Mouse (Mus musculus) heart, postnatal 0 days (tissue): Measurements from ENCODE around the gene Cfap70. TPM values are rescaled to one million over a fixed set of nuclear protein-coding genes. Genes with fewer than 3 reads are reported as not detected.
A peak's percentile ranks its signal among the peaks of the same experiment; 100 is the strongest.

Experiments
- ATAC-seq: fragments of 200-750 bp; cut with Nextera tagmentation; 2 replicates; pipeline ENCODE4 v1.8.0; 2017; ENCODE audit warnings: low read depth, moderate number of reproducible peaks, moderate library complexity; ENCODE audit not compliant: insufficient read depth
- DNase-seq: peaks from one replicate; pipeline ENCODE4 v3.0.0-alpha.2; 2016; ENCODE audit warnings: low spot score
- H3K27ac ChIP-seq: fragments of 300-500 bp; sonication (generic); 2 replicates; pipeline ENCODE4 v1.5.1; 2014; ENCODE audit warnings: low read depth, mild to moderate bottlenecking
- H3K27me3 ChIP-seq: fragments of 300-500 bp; sonication (generic); 2 replicates; pipeline ENCODE4 v1.6.1; 2014; ENCODE audit warnings: low read length, mixed read lengths; ENCODE audit not compliant: control insufficient read depth, insufficient read depth
- H3K36me3 ChIP-seq: fragments of 300-500 bp; sonication (generic); replicated peaks from 2 replicates; pipeline ENCODE4 v1.6.1; 2014; ENCODE audit warnings: low read length, mixed read lengths; ENCODE audit not compliant: control insufficient read depth, insufficient read depth
- H3K4me1 ChIP-seq: fragments of 300-500 bp; sonication (generic); 2 replicates; pipeline ENCODE4 v1.6.1; 2014; ENCODE audit warnings: antibody characterized with exemption; ENCODE audit not compliant: control insufficient read depth, insufficient read depth
- H3K4me2 ChIP-seq: fragments of 300-500 bp; sonication (generic); 2 replicates; pipeline ENCODE4 v1.6.1; 2014; ENCODE audit warnings: low read depth, mild to moderate bottlenecking, low read length, moderate library complexity
- H3K4me3 ChIP-seq: fragments of 300-500 bp; sonication (generic); 2 replicates; pipeline ENCODE4 v1.5.1; 2014; ENCODE audit warnings: low read depth, low read length
- H3K9ac ChIP-seq: fragments of 300-500 bp; sonication (generic); replicated peaks from 2 replicates; pipeline ENCODE4 v1.6.1; 2014; ENCODE audit warnings: low read depth, low read length, mixed read lengths
- H3K9me3 ChIP-seq: fragments of 300-500 bp; sonication (generic); replicated peaks from 2 replicates; pipeline ENCODE4 v1.6.1; 2016; ENCODE audit warnings: low read length; ENCODE audit not compliant: control insufficient read depth
- CTCF ChIP-seq: IDR thresholded peaks from 2 replicates; pipeline ENCODE4 v1.5.1; 2016; ENCODE audit warnings: antibody characterized with exemption, control low read depth, low read depth
- EP300 ChIP-seq: IDR thresholded peaks from 2 replicates; pipeline ENCODE4 v1.6.1; 2016; ENCODE audit warnings: antibody characterized with exemption, low read depth
- WGBS: fragments of 180-500 bp; shearing (Covaris S2); extraction: QIAGEN DNeasy Blood & Tissue Kit; methylation state at CpG from one replicate; pipeline ENCODE4 v1.1.7; 2014; 5-methylcytosine and 5-hydroxymethylcytosine counted together
- polyA plus RNA-seq: library from polyadenylated mRNA; unstranded; fragments of >200 nt; fragmentation: Nextera tagmentation; extraction: Ambion mirVana; gene quantifications from 2 replicates; pipeline ENCODE4 v1.2.1, GENCODE M21; 2015
- total RNA-seq: library from RNA; depleted of rRNA; stranded (reverse); fragments of >200 nt; gene quantifications from 2 replicates; pipeline ENCODE4 v1.2.3, GENCODE M21; 2014; ENCODE audit warnings: low replicate concordance; rRNA removed

Gene Cfap70
- 0.15 TPM in 1 of 2 replicates, not detected in the other for total RNA-seq
- 0.11 and 0.38 TPM in 2 replicates for polyA plus RNA-seq

DNA sequence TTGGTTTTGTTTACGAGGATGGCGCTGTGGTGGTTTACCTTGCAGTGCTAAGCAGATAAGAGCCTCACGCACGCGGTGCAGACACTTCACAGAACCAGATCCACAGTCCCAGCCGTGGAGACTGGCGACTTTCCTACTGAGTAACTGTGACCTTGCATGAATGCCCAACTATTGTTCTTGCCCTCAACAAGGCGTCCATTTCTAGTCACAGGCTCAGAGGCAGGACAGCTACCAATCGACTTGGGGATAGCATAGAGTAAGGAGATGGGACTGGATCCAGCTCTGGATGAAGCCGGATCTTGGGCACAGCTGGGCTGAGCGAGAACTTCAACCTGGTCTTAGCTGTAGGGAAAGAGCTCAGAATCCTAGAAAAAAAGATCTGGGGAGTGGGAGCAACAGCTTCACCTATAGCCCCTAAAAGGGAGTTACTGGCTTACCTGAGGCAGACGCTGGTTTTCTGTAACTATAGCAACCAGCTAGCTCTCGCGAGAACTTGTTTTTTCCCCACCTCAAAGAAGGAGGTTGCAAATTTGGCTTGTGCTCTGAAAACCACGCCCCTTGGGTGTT, at the start of gene Cfap70:
Gene Cfap70 (minus strand): TSS at position 462 of the 567 bp plus-strand sequence.
- Histone ChIP-seq H3K9ac (no peak within 1 kb of the TSS; the same call in 1 of the 2 replicates), H3K27ac (no peak within 1 kb of the TSS), H3K4me2 (peak within 1 kb of the TSS; percentile 74), H3K36me3 (peaks cover 16% of the 10 kb centered on the region), H3K4me1 (0 out of 2 replicates have a peak, but pooled peaks cover 6% of the 10 kb centered on the region), H3K27me3 (no peaks in the 10 kb centered on the region), H3K9me3 (no peaks in the 10 kb centered on the region), H3K4me3 (peak within 1 kb of the TSS; percentile 39)
- peak; percentile 60 for DNase-seq
- 4% methylated on average over 15 of the region's 15 CpGs for WGBS
- peak; percentile 51 for ATAC-seq
- TF ChIP-seq EP300, result no peak

DNA sequence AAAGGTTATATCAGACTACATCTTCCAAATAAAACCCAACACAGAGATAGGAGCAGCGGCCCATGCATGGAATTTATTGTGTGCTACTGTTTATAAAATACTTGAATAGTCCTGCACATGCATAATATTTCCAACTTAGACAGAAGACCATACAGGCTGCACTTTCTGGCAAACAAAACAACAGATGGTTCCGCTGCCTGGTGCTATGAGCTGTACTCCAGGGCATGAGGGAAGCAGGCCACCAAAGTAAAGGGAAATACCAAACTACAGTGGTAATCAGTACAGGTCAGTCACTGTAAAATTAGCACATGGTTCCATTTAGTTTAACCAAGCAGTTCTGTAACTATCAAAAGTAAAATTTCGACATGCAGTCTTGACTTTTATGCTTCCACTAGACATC, 48.0 kb upstream of the Cfap70 start:
- H3K27me3 ChIP-seq, result no peaks in the 10 kb centered on the region
- TF ChIP-seq CTCF, result no peak
- TF ChIP-seq EP300, result no peak
- WGBS, result 86% methylated on average over 3 of the region's 3 CpGs

DNA sequence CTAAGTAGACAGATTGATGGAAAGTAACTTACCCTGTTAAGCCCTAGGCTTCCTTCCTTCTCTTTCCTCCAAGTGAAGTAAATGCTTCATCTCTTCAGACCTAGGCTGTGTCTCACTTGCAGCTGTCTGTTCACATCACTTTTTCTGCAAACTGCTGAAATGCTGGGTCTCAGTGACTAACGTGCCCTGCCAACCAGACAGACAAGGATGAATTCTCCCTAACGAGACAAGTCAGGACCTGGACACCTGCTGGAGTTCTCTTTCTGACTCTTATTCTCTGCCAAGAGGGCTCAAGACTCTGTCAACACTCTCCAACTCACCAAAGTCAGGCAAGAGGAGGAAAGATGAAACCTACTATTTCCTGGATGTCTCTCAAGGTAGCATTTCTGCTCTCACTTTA, 44.6 kb upstream of the Cfap70 start, which contains the start of gene Mss51:
Gene Mss51 (minus strand): TSS at position 299 of the 400 bp plus-strand sequence.
- Histone ChIP-seq H3K4me2 (no peak within 1 kb of the TSS), H3K4me3 (no peak within 1 kb of the TSS), H3K27me3 (no peaks in the 10 kb centered on the region), H3K9me3 (no peaks in the 10 kb centered on the region), H3K36me3 (peaks cover 52% of the 10 kb centered on the region), H3K27ac (no peak within 1 kb of the TSS), H3K4me1 (no peaks in the 10 kb centered on the region), H3K9ac (no peak within 1 kb of the TSS)
- 54% methylated on average over 2 of the region's 2 CpGs for WGBS
- no peak for TF ChIP-seq EP300
- ATAC-seq, result no peak
- DNase-seq, result no peak

More for the DNA sequence above, 48.0 kb upstream of the Cfap70 start:
- Histone ChIP-seq H3K4me1 (no peaks in the 10 kb centered on the region), H3K9me3 (no peaks in the 10 kb centered on the region), H3K36me3 (peaks cover 43% of the 10 kb centered on the region), H3K4me2 (no peak overlapping the region), H3K9ac (no peak overlapping the region), H3K4me3 (no peak overlapping the region), H3K27ac (no peak overlapping the region)
- ATAC-seq (no peak), DNase-seq (no peak)

DNA sequence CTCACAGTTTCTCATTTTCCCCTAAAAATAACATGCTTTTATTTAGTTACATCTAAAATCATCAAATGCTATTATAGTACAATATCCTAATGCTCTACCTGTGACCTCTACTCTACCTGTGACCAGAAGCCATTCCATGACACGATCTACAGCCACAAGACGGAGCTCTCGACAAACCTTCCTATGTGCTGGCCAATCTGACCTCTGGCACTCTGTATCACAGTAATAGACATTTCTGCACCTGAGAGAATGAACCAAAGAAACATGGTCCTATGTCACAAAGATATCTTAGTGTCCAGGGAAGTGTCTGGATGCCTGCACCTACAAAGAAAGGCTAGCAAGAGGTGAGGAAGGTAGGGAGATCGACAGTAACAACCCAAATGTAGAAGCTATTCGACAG, 34.0 kb upstream of the Cfap70 start:
- Histone ChIP-seq H3K27me3 (no peaks in the 10 kb centered on the region), H3K27ac (no peak overlapping the region), H3K9me3 (no peaks in the 10 kb centered on the region), H3K4me3 (no peak overlapping the region), H3K36me3 (peaks cover 13% of the 10 kb centered on the region), H3K4me1 (no peaks in the 10 kb centered on the region), H3K4me2 (no peak overlapping the region), H3K9ac (no peak overlapping the region)
- ATAC-seq (no peak), DNase-seq (no peak)
- WGBS, result 92% methylated on average over 5 of the region's 5 CpGs
- no peak for TF ChIP-seq CTCF
- no peak for TF ChIP-seq EP300

DNA sequence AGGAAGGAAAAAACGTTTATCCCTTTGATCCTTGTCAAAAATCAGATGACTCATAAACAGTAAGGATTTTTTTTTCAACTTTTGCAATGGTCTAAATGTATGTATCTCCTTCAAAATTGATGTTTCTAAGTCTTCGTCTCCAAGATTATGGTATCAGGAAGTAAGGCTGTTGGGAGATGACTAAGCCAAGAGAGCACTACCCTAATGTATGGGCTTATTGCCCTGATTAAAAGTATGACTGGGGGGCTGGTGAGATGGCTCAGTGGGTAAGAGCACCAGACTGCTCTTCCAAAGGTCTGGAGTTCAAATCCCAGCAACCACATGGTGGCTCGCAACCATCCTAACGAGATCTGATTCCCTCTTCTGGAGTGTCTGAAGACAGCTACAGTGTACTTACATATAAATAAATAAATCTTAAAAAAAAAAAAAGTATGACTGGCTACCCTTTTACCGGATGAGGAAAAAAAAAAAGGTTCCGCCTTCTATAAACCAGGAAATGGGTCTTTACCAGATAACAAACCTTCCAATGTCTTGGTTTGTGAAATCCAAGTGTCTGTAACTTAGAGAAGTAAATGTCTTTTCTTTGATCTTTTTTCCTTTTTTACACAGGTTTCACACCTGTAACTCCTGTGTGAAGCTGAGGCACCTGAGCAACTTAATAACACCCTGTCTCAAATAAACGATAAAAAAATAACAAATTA, 30.2 kb upstream of the Cfap70 start:
- no peak for TF ChIP-seq EP300
- TF ChIP-seq CTCF, result no peak
- Histone ChIP-seq H3K4me1 (peaks cover 15% of the 10 kb centered on the region), H3K9me3 (no peaks in the 10 kb centered on the region), H3K27ac (no peak overlapping the region), H3K36me3 (peaks cover 13% of the 10 kb centered on the region), H3K9ac (no peak overlapping the region), H3K4me2 (no peak overlapping the region), H3K4me3 (no peak overlapping the region), H3K27me3 (no peaks in the 10 kb centered on the region)
- no peak for ATAC-seq
- no peak for DNase-seq
- WGBS, result 87% methylated on average over 7 of the region's 7 CpGs

DNA sequence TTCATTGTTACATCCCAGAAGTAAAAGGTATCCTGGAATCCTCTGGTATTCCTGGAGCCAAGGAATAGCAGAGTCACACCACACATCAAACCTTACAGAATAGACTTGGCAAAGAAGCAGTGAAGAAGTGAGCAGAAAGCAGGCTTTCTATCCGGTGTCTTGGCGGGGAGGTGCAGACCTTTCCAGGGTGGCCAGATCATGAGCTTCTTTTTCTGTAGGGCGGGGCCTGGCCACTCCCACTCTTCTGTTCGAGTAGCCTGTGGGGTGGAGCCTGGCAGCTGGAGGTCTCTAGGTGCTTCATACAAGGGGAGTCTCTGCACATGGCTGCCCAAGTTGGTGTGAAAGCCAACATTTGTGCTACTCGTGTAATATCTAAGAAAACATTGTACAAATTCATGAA, 29.2 kb upstream of the Cfap70 start:
- WGBS, result 32% methylated on average over 5 of the region's 5 CpGs
- no peak for ATAC-seq
- TF ChIP-seq CTCF (no peak), EP300 (no peak)

More for the DNA sequence above, 29.2 kb upstream of the Cfap70 start:
- Histone ChIP-seq H3K4me3 (no peak overlapping the region), H3K9ac (no peak overlapping the region), H3K27me3 (no peaks in the 10 kb centered on the region), H3K4me2 (no peak overlapping the region), H3K27ac (no peak overlapping the region), H3K36me3 (peaks cover 13% of the 10 kb centered on the region), H3K4me1 (peaks cover 20% of the 10 kb centered on the region), H3K9me3 (no peaks in the 10 kb centered on the region)
- DNase-seq, result no peak
